Mouse (Mus musculus) CD4-positive, CD25-positive, alpha-beta regulatory T cell, adult 4 months (primary cell): ENCODE measurements around the gene Cd164. TPM values are rescaled to one million over a fixed set of nuclear protein-coding genes. Genes with fewer than 3 reads are reported as not detected.

ENCODE experiments used
- ATAC-seq: one replicate; pipeline ENCODE4 v1.8.0; 2017
- polyA plus RNA-seq, 2 experiments: library from polyadenylated mRNA; unstranded; fragments of 100-300 nt; shearing (Covaris generic); gene quantifications; one replicate each; pipeline ENCODE4 v1.2.1; 2017

Cd164 gene
- polyA plus RNA-seq, result 100 to 1,000 TPM; 207 to 236 TPM

- ATAC-seq, result peak; percentile 74
Observed at GRCm38 (mm10) chr10:41518981-41519618, at the start of gene Cd164. TSS of gene Cd164 (plus strand) at chr10:41519414.

GRCm38 (mm10) chr10:41470693-41471092, 48.5 kb upstream of the Cd164 start:
- ATAC-seq, result no peak

- no peak for ATAC-seq
Observed at GRCm38 (mm10) chr10:41472534-41472933, 46.7 kb upstream of the Cd164 start.

- ATAC-seq, result peak; percentile 27
Observed at GRCm38 (mm10) chr10:41472962-41473481, 46.2 kb upstream of the Cd164 start.

GRCm38 (mm10) chr10:41473782-41474468, 45.3 kb upstream of the Cd164 start:
- ATAC-seq, result peak; percentile 40

GRCm38 (mm10) chr10:41474981-41475391, 44.2 kb upstream of the Cd164 start:
- no peak for ATAC-seq

- ATAC-seq, result peak; percentile 50
Observed at GRCm38 (mm10) chr10:41476171-41477017, 42.8 kb upstream of the Cd164 start, which contains the start of gene Mical1. TSS of gene Mical1 (plus strand) at chr10:41476314.

- ATAC-seq, result peak; percentile 20
Observed at GRCm38 (mm10) chr10:41477018-41477277, 42.3 kb upstream of the Cd164 start.

- peak; percentile 50 for ATAC-seq
Observed at GRCm38 (mm10) chr10:41477278-41478181, 41.7 kb upstream of the Cd164 start.

- ATAC-seq, result no peak
Observed at GRCm38 (mm10) chr10:41479961-41480360, 39.3 kb upstream of the Cd164 start.

- ATAC-seq, result no peak
Observed at GRCm38 (mm10) chr10:41480938-41481880, 38.0 kb upstream of the Cd164 start.

GRCm38 (mm10) chr10:41482446-41482845, 36.8 kb upstream of the Cd164 start:
- no peak for ATAC-seq

GRCm38 (mm10) chr10:41485778-41486177, 33.4 kb upstream of the Cd164 start:
- no peak for ATAC-seq

- ATAC-seq, result no peak
Observed at GRCm38 (mm10) chr10:41486506-41487170, 32.6 kb upstream of the Cd164 start.

- no peak for ATAC-seq
Observed at GRCm38 (mm10) chr10:41488877-41489276, 30.3 kb upstream of the Cd164 start.

- ATAC-seq, result no peak
Observed at GRCm38 (mm10) chr10:41489294-41489693, 29.9 kb upstream of the Cd164 start.

- peak; percentile 95 for ATAC-seq
Observed at GRCm38 (mm10) chr10:41489708-41490517, 29.3 kb upstream of the Cd164 start, which contains the start of the genes Smpd2 and Ppil6. TSS of gene Smpd2 (minus strand) at chr10:41490369. TSS of gene Ppil6 (plus strand) at chr10:41490439.

- ATAC-seq, result no peak
Observed at GRCm38 (mm10) chr10:41490518-41490873, 28.7 kb upstream of the Cd164 start.

GRCm38 (mm10) chr10:41491111-41491510, 28.1 kb upstream of the Cd164 start:
- no peak for ATAC-seq
